Mouse (Mus musculus): ENCODE results near the gene Rcc1. TPM values are rescaled to one million over a fixed set of nuclear protein-coding genes. Genes with fewer than 3 reads are reported as not detected.
A peak's percentile ranks its signal among the peaks of the same experiment; 100 is the strongest.
"Not testable (repeated sequence)": the region's sequence is repeated elsewhere in the genome, so short reads cannot be mapped to it uniquely, and the experiment has no call there.

Gene Rcc1
- total RNA-seq, 2 experiments from 2014 or later, result 13.0 to 14.3 TPM

GRCm38 (mm10) chr4:132309140-132309848 lies 44.1 kb downstream of the Rcc1 start:
- peak overlapping the region; percentile 93 for H3K27ac ChIP-seq
- peak overlapping the region; percentile 82 for H3K4me3 ChIP-seq
- TF ChIP-seq CTCF (IDR thresholded peaks at IDR 0.05), result no peak
- peak in 1 of 2 experiments; percentile 18 for DNase-seq (ENCODE audit: extremely low spot score in 1 of 2, low spot score in 2 of 2)
- intact Hi-C loops (cut with DNase I), result loop anchor here (2.0 kb wide), 3 partner anchors 20 to 44 kb away; partner anchors contain the start of genes Rcc1, Taf12 and Trnau1ap

GRCm38 (mm10) chr4:132308437-132309139 lies 44.8 kb downstream of the Rcc1 start:
- peak overlapping the region; percentile 82 for H3K4me3 ChIP-seq
- DNase-seq (ENCODE audit: extremely low spot score in 1 of 2, low spot score in 2 of 2), result peak; percentile 90
- intact Hi-C loops (cut with DNase I), result loop anchor here (2.0 kb wide), 3 partner anchors 20 to 44 kb away; partner anchors contain the start of genes Rcc1, Taf12 and Trnau1ap
- no peak for TF ChIP-seq CTCF (IDR thresholded peaks at IDR 0.05)
- peak overlapping the region; percentile 93 for H3K27ac ChIP-seq

- Histone ChIP-seq H3K27ac (no peak overlapping the region), H3K4me3 (no peak overlapping the region)
- intact Hi-C loops (cut with DNase I), result no loop called here
- TF ChIP-seq CTCF (IDR thresholded peaks at IDR 0.05), result no peak
- no peak for DNase-seq (ENCODE audit: extremely low spot score in 1 of 2, low spot score in 2 of 2)
Measured at GRCm38 (mm10) chr4:132306004-132306403, 47.4 kb downstream of the Rcc1 start.

GRCm38 (mm10) chr4:132305276-132305675 lies 48.1 kb downstream of the Rcc1 start:
- no peak for TF ChIP-seq CTCF (IDR thresholded peaks at IDR 0.05)
- H3K4me3 ChIP-seq, result no peak overlapping the region
- DNase-seq (ENCODE audit: extremely low spot score in 1 of 2, low spot score in 2 of 2), result no peak
- H3K27ac ChIP-seq, result no peak overlapping the region
- intact Hi-C loops (cut with DNase I), result no loop called here

GRCm38 (mm10) chr4:132303484-132303883 lies 49.9 kb downstream of the Rcc1 start:
- H3K27ac ChIP-seq; DNase-seq (ENCODE audit: extremely low spot score in 1 of 2, low spot score in 2 of 2); intact Hi-C loops (cut with DNase I): not testable (repeated sequence)
- peak overlapping the region; percentile 54 for H3K4me3 ChIP-seq
- TF ChIP-seq CTCF (IDR thresholded peaks at IDR 0.05), result peak; percentile 0; the same call in 1 of the 2 replicates

GRCm38 (mm10) chr4:132302939-132303479 lies 50.4 kb downstream of the Rcc1 start, which contains the start of gene Rab42:
Rab42 (minus strand) TSS chr4:132303385.
- intact Hi-C loops (cut with DNase I), result no loop called here
- peak within 1 kb of the TSS; percentile 71 for H3K27ac ChIP-seq

GRCm38 (mm10) chr4:132301965-132302938 lies 51.2 kb downstream of the Rcc1 start:
- peak overlapping the region; percentile 54 for H3K4me3 ChIP-seq
- TF ChIP-seq CTCF (IDR thresholded peaks at IDR 0.05), result no peak
- intact Hi-C loops (cut with DNase I), result no loop called here
- peak overlapping the region; percentile 71 for H3K27ac ChIP-seq
- DNase-seq (ENCODE audit: extremely low spot score in 1 of 2, low spot score in 2 of 2), result no peak

More at GRCm38 (mm10) chr4:132302939-132303479, 50.4 kb downstream of the Rcc1 start, which contains the start of gene Rab42:
- DNase-seq (ENCODE audit: extremely low spot score in 1 of 2, low spot score in 2 of 2), result peak; percentile 68 to 71
- H3K4me3 ChIP-seq, result peak within 1 kb of the TSS; percentile 54
- TF ChIP-seq CTCF (IDR thresholded peaks at IDR 0.05), result peak; percentile 30

GRCm38 (mm10) chr4:132301486-132301885 lies 51.9 kb downstream of the Rcc1 start:
- Histone ChIP-seq H3K27ac (no peak overlapping the region), H3K4me3 (no peak overlapping the region)
- intact Hi-C loops (cut with DNase I), result no loop called here
- DNase-seq (ENCODE audit: extremely low spot score in 1 of 2, low spot score in 2 of 2), result no peak
- TF ChIP-seq CTCF (IDR thresholded peaks at IDR 0.05), result no peak

GRCm38 (mm10) chr4:132299849-132300248 lies 53.6 kb downstream of the Rcc1 start:
- H3K27ac ChIP-seq, result no peak overlapping the region
- no peak for TF ChIP-seq CTCF (IDR thresholded peaks at IDR 0.05)
- no peak for DNase-seq (ENCODE audit: extremely low spot score in 1 of 2, low spot score in 2 of 2)
- H3K4me3 ChIP-seq, result no peak overlapping the region
- intact Hi-C loops (cut with DNase I), result no loop called here

- Histone ChIP-seq H3K27ac (no peak overlapping the region), H3K4me3 (no peak overlapping the region)
- intact Hi-C loops (cut with DNase I), result no loop called here
- no peak for DNase-seq (ENCODE audit: extremely low spot score in 1 of 2, low spot score in 2 of 2)
- TF ChIP-seq CTCF (IDR thresholded peaks at IDR 0.05), result peak; percentile 23
Measured at GRCm38 (mm10) chr4:132295696-132296390, 57.6 kb downstream of the Rcc1 start.
